Mouse (Mus musculus): ENCODE measurements around the gene Fbxl20. TPM values are rescaled to one million over a fixed set of nuclear protein-coding genes. Genes with fewer than 3 reads are reported as not detected.

The Fbxl20 gene
- polyA plus RNA-seq, 1 experiment from 2014 or later: 20.6 TPM

GRCm38 (mm10) chr11:98050520-98050815, 99.7 kb downstream of the Fbxl20 start:
- Histone ChIP-seq H3K36me3 (ENCODE audit: control insufficient read depth, insufficient read depth, low read length) (no peaks in the 10 kb centered on the region), H3K27ac (replicated peaks; ENCODE audit: low read depth, low read length) (no peak overlapping the region), H3K9me3 (ENCODE audit: control insufficient read depth, low read length) (no peaks in the 10 kb centered on the region), H3K9ac (ENCODE audit: low read length) (no peak overlapping the region), H3K4me1 (ENCODE audit: control insufficient read depth, insufficient read depth, low read length) (peaks cover 3% of the 10 kb centered on the region; the same call in 1 of the 2 replicates), H3K27me3 (ENCODE audit: control insufficient read depth, insufficient read depth, low read length) (peaks cover 31% of the 10 kb centered on the region), H3K4me2 (ENCODE audit: low read depth, severe bottlenecking) (no peak overlapping the region), H3K4me3 (ENCODE audit: low read depth, low read length) (no peak overlapping the region)
- DNase-seq (ENCODE audit: low spot score) (no peak), ATAC-seq (ENCODE audit: insufficient number of reproducible peaks, low FRiP score, low TSS enrichment, low read depth) (no peak)
- WGBS: 7% methylated on average over 2 of the region's 2 CpGs

- Histone ChIP-seq H3K4me1 (ENCODE audit: control insufficient read depth, insufficient read depth, low read length) (peaks cover 3% of the 10 kb centered on the region; the same call in 1 of the 2 replicates), H3K27ac (replicated peaks; ENCODE audit: low read depth, low read length) (no peak overlapping the region), H3K36me3 (ENCODE audit: control insufficient read depth, insufficient read depth, low read length) (no peaks in the 10 kb centered on the region), H3K9ac (ENCODE audit: low read length) (no peak overlapping the region), H3K9me3 (ENCODE audit: control insufficient read depth, low read length) (no peaks in the 10 kb centered on the region), H3K4me3 (ENCODE audit: low read depth, low read length) (no peak overlapping the region), H3K27me3 (ENCODE audit: control insufficient read depth, insufficient read depth, low read length) (peaks cover 31% of the 10 kb centered on the region), H3K4me2 (ENCODE audit: low read depth, severe bottlenecking) (no peak overlapping the region)
- DNase-seq (ENCODE audit: low spot score) (no peak), ATAC-seq (ENCODE audit: insufficient number of reproducible peaks, low FRiP score, low TSS enrichment, low read depth) (no peak)
- WGBS: 70% methylated on average over 14 of the region's 14 CpGs
Observed at GRCm38 (mm10) chr11:98049672-98050519, 100.3 kb downstream of the Fbxl20 start.

DNA sequence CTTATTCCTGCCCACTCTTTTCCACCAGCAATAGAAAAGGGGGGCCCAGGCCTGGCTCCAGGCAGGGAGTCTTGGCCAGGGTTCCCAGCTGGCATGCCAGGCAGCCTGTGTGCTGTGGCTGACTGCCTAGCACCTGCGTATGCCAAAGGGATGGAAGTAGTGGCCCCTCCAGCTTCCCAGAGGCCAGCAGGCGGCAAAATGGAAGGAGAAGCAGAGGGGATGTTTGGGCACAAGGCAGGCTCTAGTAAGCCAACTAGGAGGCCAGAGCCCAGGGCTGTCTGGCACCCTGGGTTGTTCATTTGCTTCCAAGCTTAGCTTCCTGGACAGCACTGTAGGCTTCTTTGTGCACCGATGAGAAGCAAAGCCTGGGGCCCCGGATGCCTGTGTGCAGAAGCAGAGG, 102.5 kb downstream of the Fbxl20 start:
- no peak overlapping the region for H3K4me3 ChIP-seq (ENCODE audit: low read depth, low read length)
- DNase-seq (ENCODE audit: low spot score) (no peak), ATAC-seq (ENCODE audit: insufficient number of reproducible peaks, low FRiP score, low TSS enrichment, low read depth) (no peak)
- H3K36me3 ChIP-seq (ENCODE audit: control insufficient read depth, insufficient read depth, low read length): no peaks in the 10 kb centered on the region
- no peak overlapping the region for H3K9ac ChIP-seq (ENCODE audit: low read length)
- WGBS: 86% methylated on average over 4 of the region's 4 CpGs
- H3K27me3 ChIP-seq (ENCODE audit: control insufficient read depth, insufficient read depth, low read length): peaks cover 28% of the 10 kb centered on the region
- no peak overlapping the region for H3K27ac ChIP-seq (replicated peaks; ENCODE audit: low read depth, low read length)
- H3K9me3 ChIP-seq (ENCODE audit: control insufficient read depth, low read length): no peaks in the 10 kb centered on the region
- H3K4me2 ChIP-seq (ENCODE audit: low read depth, severe bottlenecking): no peak overlapping the region
- H3K4me1 ChIP-seq (ENCODE audit: control insufficient read depth, insufficient read depth, low read length): no peaks in the 10 kb centered on the region

GRCm38 (mm10) chr11:98046466-98046865, 103.7 kb downstream of the Fbxl20 start:
- Histone ChIP-seq H3K36me3 (ENCODE audit: control insufficient read depth, insufficient read depth, low read length) (no peaks in the 10 kb centered on the region), H3K4me1 (ENCODE audit: control insufficient read depth, insufficient read depth, low read length) (no peaks in the 10 kb centered on the region), H3K4me2 (ENCODE audit: low read depth, severe bottlenecking) (no peak overlapping the region), H3K4me3 (ENCODE audit: low read depth, low read length) (no peak overlapping the region), H3K27me3 (ENCODE audit: control insufficient read depth, insufficient read depth, low read length) (peaks cover 15% of the 10 kb centered on the region), H3K27ac (replicated peaks; ENCODE audit: low read depth, low read length) (no peak overlapping the region), H3K9me3 (ENCODE audit: control insufficient read depth, low read length) (no peaks in the 10 kb centered on the region), H3K9ac (ENCODE audit: low read length) (no peak overlapping the region)
- DNase-seq (ENCODE audit: low spot score) (no peak), ATAC-seq (ENCODE audit: insufficient number of reproducible peaks, low FRiP score, low TSS enrichment, low read depth) (no peak)
- WGBS: 73% methylated on average over 1 of the region's 1 CpGs

DNA sequence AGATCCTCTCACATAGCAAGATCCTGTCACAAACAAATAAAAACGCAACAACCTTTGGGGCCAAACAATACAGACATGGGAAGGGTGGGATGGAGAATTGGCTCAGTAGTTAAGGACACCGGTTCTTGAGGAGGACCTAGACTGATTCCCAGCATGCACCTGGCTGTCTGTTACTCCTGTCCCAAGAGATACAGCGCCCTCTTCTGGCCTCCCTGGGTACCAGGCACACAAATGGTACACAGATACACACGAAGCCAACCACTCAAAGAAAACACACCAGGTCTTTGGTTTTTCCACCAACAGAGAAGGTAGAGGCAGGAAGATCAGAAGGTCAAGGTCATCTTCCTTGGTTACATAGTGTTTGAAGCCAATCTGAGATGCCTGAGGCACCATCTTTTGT, 104.6 kb downstream of the Fbxl20 start:
- no peaks in the 10 kb centered on the region for H3K4me1 ChIP-seq (ENCODE audit: control insufficient read depth, insufficient read depth, low read length)
- whole genome bisulfite sequencing: 71% methylated on average over 4 of the region's 4 CpGs
- ATAC-seq (ENCODE audit: insufficient number of reproducible peaks, low FRiP score, low TSS enrichment, low read depth) (no peak), DNase-seq (ENCODE audit: low spot score) (no peak)
- H3K27ac ChIP-seq (replicated peaks; ENCODE audit: low read depth, low read length): no peak overlapping the region
- no peaks in the 10 kb centered on the region for H3K36me3 ChIP-seq (ENCODE audit: control insufficient read depth, insufficient read depth, low read length)
- no peak overlapping the region for H3K4me2 ChIP-seq (ENCODE audit: low read depth, severe bottlenecking)
- H3K9ac ChIP-seq (ENCODE audit: low read length): no peak overlapping the region
- H3K4me3 ChIP-seq (ENCODE audit: low read depth, low read length): no peak overlapping the region
- peaks cover 6% of the 10 kb centered on the region for H3K27me3 ChIP-seq (ENCODE audit: control insufficient read depth, insufficient read depth, low read length)
- H3K9me3 ChIP-seq (ENCODE audit: control insufficient read depth, low read length): no peaks in the 10 kb centered on the region

GRCm38 (mm10) chr11:98044074-98044473, 106.1 kb downstream of the Fbxl20 start:
- H3K9ac ChIP-seq (ENCODE audit: low read length): no peak overlapping the region
- DNase-seq (ENCODE audit: low spot score) (no peak), ATAC-seq (ENCODE audit: insufficient number of reproducible peaks, low FRiP score, low TSS enrichment, low read depth) (no peak)
- H3K4me3 ChIP-seq (ENCODE audit: low read depth, low read length): no peak overlapping the region
- no peaks in the 10 kb centered on the region for H3K36me3 ChIP-seq (ENCODE audit: control insufficient read depth, insufficient read depth, low read length)
- H3K9me3 ChIP-seq (ENCODE audit: control insufficient read depth, low read length): no peaks in the 10 kb centered on the region
- H3K4me1 ChIP-seq (ENCODE audit: control insufficient read depth, insufficient read depth, low read length): no peaks in the 10 kb centered on the region
- H3K27me3 ChIP-seq (ENCODE audit: control insufficient read depth, insufficient read depth, low read length): no peaks in the 10 kb centered on the region
- H3K27ac ChIP-seq (replicated peaks; ENCODE audit: low read depth, low read length): no peak overlapping the region
- WGBS: 75% methylated on average over 5 of the region's 5 CpGs
- no peak overlapping the region for H3K4me2 ChIP-seq (ENCODE audit: low read depth, severe bottlenecking)

DNA sequence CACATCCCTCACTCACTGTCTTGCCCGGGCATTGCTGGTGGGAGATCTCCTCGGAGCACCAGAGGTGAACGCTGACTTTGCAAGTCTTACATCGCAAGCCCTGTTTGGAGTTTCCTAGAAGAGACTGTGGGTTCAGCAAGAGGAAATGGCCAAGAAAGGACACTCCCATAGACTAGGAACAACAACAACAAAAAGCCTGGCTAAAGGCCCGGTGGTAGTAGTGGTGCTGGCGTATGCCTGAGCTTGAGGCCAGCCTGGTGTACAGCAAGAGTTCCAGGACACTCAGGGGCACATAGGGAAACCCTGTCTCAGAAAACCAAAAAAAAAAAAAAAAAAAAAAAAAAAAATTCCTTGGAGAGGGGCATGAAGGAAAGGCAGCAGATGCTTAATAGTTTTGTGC, 107.5 kb downstream of the Fbxl20 start:
- WGBS: 85% methylated on average over 6 of the region's 6 CpGs
- Histone ChIP-seq H3K27ac (replicated peaks; ENCODE audit: low read depth, low read length) (no peak overlapping the region), H3K27me3 (ENCODE audit: control insufficient read depth, insufficient read depth, low read length) (peaks cover 1% of the 10 kb centered on the region; the same call in 1 of the 2 replicates), H3K4me2 (ENCODE audit: low read depth, severe bottlenecking) (no peak overlapping the region), H3K9me3 (ENCODE audit: control insufficient read depth, low read length) (no peaks in the 10 kb centered on the region), H3K9ac (ENCODE audit: low read length) (no peak overlapping the region), H3K36me3 (ENCODE audit: control insufficient read depth, insufficient read depth, low read length) (no peaks in the 10 kb centered on the region), H3K4me1 (ENCODE audit: control insufficient read depth, insufficient read depth, low read length) (no peaks in the 10 kb centered on the region), H3K4me3 (ENCODE audit: low read depth, low read length) (no peak overlapping the region)
- no peak for DNase-seq (ENCODE audit: low spot score)
- no peak for ATAC-seq (ENCODE audit: insufficient number of reproducible peaks, low FRiP score, low TSS enrichment, low read depth)

- H3K9me3 ChIP-seq (ENCODE audit: control insufficient read depth, low read length): no peaks in the 10 kb centered on the region
- H3K27me3 ChIP-seq (ENCODE audit: control insufficient read depth, insufficient read depth, low read length): peaks cover 13% of the 10 kb centered on the region
Observed at GRCm38 (mm10) chr11:98040975-98041374, 109.2 kb downstream of the Fbxl20 start.

GRCm38 (mm10) chr11:98037871-98038270, 112.3 kb downstream of the Fbxl20 start:
- no peak overlapping the region for H3K9ac ChIP-seq (ENCODE audit: low read length)
- DNase-seq (ENCODE audit: low spot score) (no peak), ATAC-seq (ENCODE audit: insufficient number of reproducible peaks, low FRiP score, low TSS enrichment, low read depth) (no peak)
- H3K4me3 ChIP-seq (ENCODE audit: low read depth, low read length): no peak overlapping the region
- H3K4me1 ChIP-seq (ENCODE audit: control insufficient read depth, insufficient read depth, low read length): peaks cover 6% of the 10 kb centered on the region
- no peaks in the 10 kb centered on the region for H3K9me3 ChIP-seq (ENCODE audit: control insufficient read depth, low read length)
- no peak overlapping the region for H3K4me2 ChIP-seq (ENCODE audit: low read depth, severe bottlenecking)
- 63% methylated on average over 14 of the region's 14 CpGs for WGBS
- no peaks in the 10 kb centered on the region for H3K36me3 ChIP-seq (ENCODE audit: control insufficient read depth, insufficient read depth, low read length)
- H3K27ac ChIP-seq (replicated peaks; ENCODE audit: low read depth, low read length): no peak overlapping the region
- H3K27me3 ChIP-seq (ENCODE audit: control insufficient read depth, insufficient read depth, low read length): peaks cover 16% of the 10 kb centered on the region

More at GRCm38 (mm10) chr11:98040975-98041374, 109.2 kb downstream of the Fbxl20 start:
- 63% methylated on average over 8 of the region's 8 CpGs for WGBS
- no peak overlapping the region for H3K4me3 ChIP-seq (ENCODE audit: low read depth, low read length)
- H3K36me3 ChIP-seq (ENCODE audit: control insufficient read depth, insufficient read depth, low read length): no peaks in the 10 kb centered on the region
- H3K4me1 ChIP-seq (ENCODE audit: control insufficient read depth, insufficient read depth, low read length): no peaks in the 10 kb centered on the region; the same call in none of the 2 replicates
- H3K4me2 ChIP-seq (ENCODE audit: low read depth, severe bottlenecking): no peak overlapping the region
- ATAC-seq (ENCODE audit: insufficient number of reproducible peaks, low FRiP score, low TSS enrichment, low read depth) (no peak), DNase-seq (ENCODE audit: low spot score) (no peak)
- H3K9ac ChIP-seq (ENCODE audit: low read length): no peak overlapping the region
- H3K27ac ChIP-seq (replicated peaks; ENCODE audit: low read depth, low read length): no peak overlapping the region
